Mouse (Mus musculus): ENCODE results near the gene P2ry2. TPM values are rescaled to one million over a fixed set of nuclear protein-coding genes. Genes with fewer than 3 reads are reported as not detected.

The P2ry2 gene
- polyA plus RNA-seq, 1 experiment from 2014 or later, result 0.54 TPM

- H3K4me1 ChIP-seq (ENCODE audit: control insufficient read depth, insufficient read depth, low read length), result peaks cover under 1% of the 10 kb centered on the region; the same call in 1 of the 2 replicates
- no peak overlapping the region for H3K9ac ChIP-seq (ENCODE audit: low read depth, low read length)
- no peak overlapping the region for H3K27ac ChIP-seq (ENCODE audit: low read depth, low read length)
- no peaks in the 10 kb centered on the region; the same call in 1 of the 2 replicates for H3K9me3 ChIP-seq (replicated peaks; ENCODE audit: control insufficient read depth, low read length)
- H3K36me3 ChIP-seq (ENCODE audit: control insufficient read depth, insufficient read depth, low read length), result no peaks in the 10 kb centered on the region
- H3K27me3 ChIP-seq (ENCODE audit: control insufficient read depth, insufficient read depth, low read length), result no peaks in the 10 kb centered on the region
- 77% methylated on average over 24 of the region's 24 CpGs for WGBS (ENCODE audit: insufficient replicate concordance)
- no peak for ATAC-seq (replicated peaks; ENCODE audit: insufficient number of reproducible peaks, low FRiP score, low TSS enrichment)
- no peak overlapping the region for H3K4me3 ChIP-seq (ENCODE audit: low read depth, low read length)
- no peak overlapping the region for H3K4me2 ChIP-seq
Observed at GRCm38 (mm10) chr7:100998578-100998960, 14.1 kb downstream of the P2ry2 start.

GRCm38 (mm10) chr7:100997951-100998577 is 14.6 kb downstream of the P2ry2 start:
- Histone ChIP-seq H3K4me2 (no peak overlapping the region), H3K9ac (ENCODE audit: low read depth, low read length) (no peak overlapping the region), H3K27ac (ENCODE audit: low read depth, low read length) (no peak overlapping the region), H3K36me3 (ENCODE audit: control insufficient read depth, insufficient read depth, low read length) (no peaks in the 10 kb centered on the region), H3K4me1 (ENCODE audit: control insufficient read depth, insufficient read depth, low read length) (no peaks in the 10 kb centered on the region), H3K27me3 (ENCODE audit: control insufficient read depth, insufficient read depth, low read length) (no peaks in the 10 kb centered on the region), H3K4me3 (ENCODE audit: low read depth, low read length) (no peak overlapping the region), H3K9me3 (replicated peaks; ENCODE audit: control insufficient read depth, low read length) (no peaks in the 10 kb centered on the region; the same call in 1 of the 2 replicates)
- ATAC-seq (replicated peaks; ENCODE audit: insufficient number of reproducible peaks, low FRiP score, low TSS enrichment), result no peak
- 72% methylated on average over 31 of the region's 31 CpGs for whole genome bisulfite sequencing (ENCODE audit: insufficient replicate concordance)

GRCm38 (mm10) chr7:100997215-100997614 is 15.5 kb downstream of the P2ry2 start:
- ATAC-seq (replicated peaks; ENCODE audit: insufficient number of reproducible peaks, low FRiP score, low TSS enrichment), result no peak
- Histone ChIP-seq H3K36me3 (ENCODE audit: control insufficient read depth, insufficient read depth, low read length) (no peaks in the 10 kb centered on the region), H3K9ac (ENCODE audit: low read depth, low read length) (no peak overlapping the region), H3K27ac (ENCODE audit: low read depth, low read length) (no peak overlapping the region), H3K4me3 (ENCODE audit: low read depth, low read length) (no peak overlapping the region), H3K9me3 (replicated peaks; ENCODE audit: control insufficient read depth, low read length) (no peaks in the 10 kb centered on the region; the same call in 1 of the 2 replicates), H3K4me2 (no peak overlapping the region), H3K27me3 (ENCODE audit: control insufficient read depth, insufficient read depth, low read length) (no peaks in the 10 kb centered on the region), H3K4me1 (ENCODE audit: control insufficient read depth, insufficient read depth, low read length) (no peaks in the 10 kb centered on the region)
- 50% methylated on average over 1 of the region's 1 CpGs for WGBS (ENCODE audit: insufficient replicate concordance)

- no peaks in the 10 kb centered on the region for H3K27me3 ChIP-seq (ENCODE audit: control insufficient read depth, insufficient read depth, low read length)
- H3K9ac ChIP-seq (ENCODE audit: low read depth, low read length), result no peak overlapping the region
- no peak for ATAC-seq (replicated peaks; ENCODE audit: insufficient number of reproducible peaks, low FRiP score, low TSS enrichment)
- whole genome bisulfite sequencing (ENCODE audit: insufficient replicate concordance), result 74% methylated on average over 3 of the region's 3 CpGs
- H3K27ac ChIP-seq (ENCODE audit: low read depth, low read length), result no peak overlapping the region
- no peak overlapping the region for H3K4me2 ChIP-seq
- H3K36me3 ChIP-seq (ENCODE audit: control insufficient read depth, insufficient read depth, low read length), result no peaks in the 10 kb centered on the region
- H3K9me3 ChIP-seq (replicated peaks; ENCODE audit: control insufficient read depth, low read length), result no peaks in the 10 kb centered on the region; the same call in 1 of the 2 replicates
- H3K4me1 ChIP-seq (ENCODE audit: control insufficient read depth, insufficient read depth, low read length), result peaks cover 3% of the 10 kb centered on the region; the same call in 1 of the 2 replicates
- no peak overlapping the region for H3K4me3 ChIP-seq (ENCODE audit: low read depth, low read length)
Observed at GRCm38 (mm10) chr7:100995951-100996350, 16.7 kb downstream of the P2ry2 start.

GRCm38 (mm10) chr7:100995260-100995864 is 17.3 kb downstream of the P2ry2 start:
- Histone ChIP-seq H3K4me2 (no peak overlapping the region), H3K9ac (ENCODE audit: low read depth, low read length) (no peak overlapping the region), H3K27me3 (ENCODE audit: control insufficient read depth, insufficient read depth, low read length) (no peaks in the 10 kb centered on the region), H3K36me3 (ENCODE audit: control insufficient read depth, insufficient read depth, low read length) (no peaks in the 10 kb centered on the region), H3K4me1 (ENCODE audit: control insufficient read depth, insufficient read depth, low read length) (peaks cover 3% of the 10 kb centered on the region; the same call in 1 of the 2 replicates), H3K9me3 (replicated peaks; ENCODE audit: control insufficient read depth, low read length) (no peaks in the 10 kb centered on the region; the same call in 1 of the 2 replicates), H3K4me3 (ENCODE audit: low read depth, low read length) (no peak overlapping the region), H3K27ac (ENCODE audit: low read depth, low read length) (no peak overlapping the region)
- ATAC-seq (replicated peaks; ENCODE audit: insufficient number of reproducible peaks, low FRiP score, low TSS enrichment), result no peak
- 74% methylated on average over 7 of the region's 7 CpGs for WGBS (ENCODE audit: insufficient replicate concordance)

GRCm38 (mm10) chr7:100993166-100993565 is 19.5 kb downstream of the P2ry2 start:
- WGBS (ENCODE audit: insufficient replicate concordance), result 69% methylated on average over 4 of the region's 4 CpGs

GRCm38 (mm10) chr7:100991972-100992371 is 20.7 kb downstream of the P2ry2 start:
- no peak overlapping the region for H3K27ac ChIP-seq (ENCODE audit: low read depth, low read length)
- WGBS (ENCODE audit: insufficient replicate concordance), result 77% methylated on average over 3 of the region's 3 CpGs
- ATAC-seq (replicated peaks; ENCODE audit: insufficient number of reproducible peaks, low FRiP score, low TSS enrichment), result no peak

More at GRCm38 (mm10) chr7:100993166-100993565, 19.5 kb downstream of the P2ry2 start:
- Histone ChIP-seq H3K9me3 (replicated peaks; ENCODE audit: control insufficient read depth, low read length) (no peaks in the 10 kb centered on the region), H3K36me3 (ENCODE audit: control insufficient read depth, insufficient read depth, low read length) (no peaks in the 10 kb centered on the region), H3K27me3 (ENCODE audit: control insufficient read depth, insufficient read depth, low read length) (no peaks in the 10 kb centered on the region), H3K4me2 (no peak overlapping the region), H3K9ac (ENCODE audit: low read depth, low read length) (no peak overlapping the region), H3K27ac (ENCODE audit: low read depth, low read length) (no peak overlapping the region), H3K4me3 (ENCODE audit: low read depth, low read length) (no peak overlapping the region), H3K4me1 (ENCODE audit: control insufficient read depth, insufficient read depth, low read length) (peaks cover 3% of the 10 kb centered on the region)
- no peak for ATAC-seq (replicated peaks; ENCODE audit: insufficient number of reproducible peaks, low FRiP score, low TSS enrichment)

GRCm38 (mm10) chr7:100990636-100991311 is 21.9 kb downstream of the P2ry2 start:
- Histone ChIP-seq H3K4me3 (ENCODE audit: low read depth, low read length) (no peak overlapping the region), H3K27me3 (ENCODE audit: control insufficient read depth, insufficient read depth, low read length) (no peaks in the 10 kb centered on the region), H3K9ac (ENCODE audit: low read depth, low read length) (no peak overlapping the region), H3K4me2 (no peak overlapping the region), H3K9me3 (replicated peaks; ENCODE audit: control insufficient read depth, low read length) (no peaks in the 10 kb centered on the region), H3K27ac (ENCODE audit: low read depth, low read length) (peak overlapping the region; percentile 52; the same call in 1 of the 2 replicates), H3K4me1 (ENCODE audit: control insufficient read depth, insufficient read depth, low read length) (peaks cover 3% of the 10 kb centered on the region), H3K36me3 (ENCODE audit: control insufficient read depth, insufficient read depth, low read length) (no peaks in the 10 kb centered on the region)
- ATAC-seq (replicated peaks; ENCODE audit: insufficient number of reproducible peaks, low FRiP score, low TSS enrichment), result no peak
- WGBS (ENCODE audit: insufficient replicate concordance), result 46% methylated on average over 9 of the region's 9 CpGs

More at GRCm38 (mm10) chr7:100991972-100992371, 20.7 kb downstream of the P2ry2 start:
- H3K9me3 ChIP-seq (replicated peaks; ENCODE audit: control insufficient read depth, low read length), result no peaks in the 10 kb centered on the region
- H3K4me1 ChIP-seq (ENCODE audit: control insufficient read depth, insufficient read depth, low read length), result peaks cover 3% of the 10 kb centered on the region
- no peak overlapping the region for H3K4me2 ChIP-seq
- no peaks in the 10 kb centered on the region for H3K27me3 ChIP-seq (ENCODE audit: control insufficient read depth, insufficient read depth, low read length)
- no peaks in the 10 kb centered on the region for H3K36me3 ChIP-seq (ENCODE audit: control insufficient read depth, insufficient read depth, low read length)
- H3K4me3 ChIP-seq (ENCODE audit: low read depth, low read length), result no peak overlapping the region
- H3K9ac ChIP-seq (ENCODE audit: low read depth, low read length), result no peak overlapping the region
